Mouse (Mus musculus) small intestine, adult 2 months (tissue): ENCODE results near the gene Tmem238.

ENCODE experiments used
- CTCF ChIP-seq: fragments of 200-500 bp; IDR thresholded peaks from 2 replicates; pipeline ENCODE4 v1.5.1; 2012; ENCODE audit warnings: low read depth, mild to moderate bottlenecking, control low read depth, inconsistent platforms, low read length, moderate library complexity, mixed read lengths; ENCODE audit not compliant: insufficient replicate concordance, insufficient read length; ENCODE audit errors: extremely low read depth
- POLR2A ChIP-seq: fragments of 200-500 bp; IDR thresholded peaks from 2 replicates; pipeline ENCODE4 v1.6.1; 2012; ENCODE audit warnings: low read depth, mild to moderate bottlenecking, control low read depth, inconsistent platforms, low read length, moderate library complexity

DNA sequence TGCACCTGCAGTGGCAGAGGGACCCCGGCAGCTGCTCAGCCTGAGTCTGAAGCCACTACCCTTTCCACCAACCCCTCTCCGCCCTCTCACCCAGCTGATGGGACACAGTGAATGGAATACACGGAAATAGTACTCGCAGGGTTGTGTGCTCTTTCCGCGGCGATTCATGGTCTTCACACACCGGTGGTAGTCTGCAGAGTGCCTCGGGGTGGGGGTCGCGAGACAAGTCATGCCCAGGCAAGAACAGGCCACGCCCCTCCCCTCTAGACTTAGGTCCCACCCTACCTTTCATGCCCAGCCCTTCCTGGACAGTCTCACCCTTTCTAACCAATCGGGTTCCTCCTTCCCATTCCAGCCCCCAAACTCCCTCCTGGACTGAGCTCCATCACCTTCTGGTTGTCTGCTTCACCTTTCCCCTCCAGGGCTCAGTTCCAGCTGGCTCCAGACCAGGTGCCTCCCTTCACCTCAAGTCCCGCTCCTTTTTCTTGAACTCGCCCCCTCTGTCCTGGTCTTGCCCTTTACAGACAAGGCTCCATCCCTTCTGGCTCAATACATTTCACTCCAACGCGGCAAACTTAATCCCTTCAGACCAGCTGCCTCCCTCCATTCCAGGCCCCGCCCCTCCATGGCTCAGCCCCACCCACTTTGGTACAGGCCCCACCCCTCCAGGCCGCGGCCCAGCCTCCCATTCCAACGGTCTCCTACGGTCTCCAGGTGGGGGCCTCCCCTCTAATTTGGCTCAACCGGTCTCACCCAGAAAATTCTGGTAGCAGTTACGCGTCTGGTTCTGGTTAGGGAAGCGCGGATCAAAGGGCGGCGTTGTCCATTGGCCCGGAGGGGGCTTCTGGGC is 37.3 kb downstream of the Tmem238 start:
- TF ChIP-seq CTCF = no peak
- TF ChIP-seq POLR2A = no peak
